14 mouse cellular contexts compared by ENCODE assay signal in the genomic region with DNA sequence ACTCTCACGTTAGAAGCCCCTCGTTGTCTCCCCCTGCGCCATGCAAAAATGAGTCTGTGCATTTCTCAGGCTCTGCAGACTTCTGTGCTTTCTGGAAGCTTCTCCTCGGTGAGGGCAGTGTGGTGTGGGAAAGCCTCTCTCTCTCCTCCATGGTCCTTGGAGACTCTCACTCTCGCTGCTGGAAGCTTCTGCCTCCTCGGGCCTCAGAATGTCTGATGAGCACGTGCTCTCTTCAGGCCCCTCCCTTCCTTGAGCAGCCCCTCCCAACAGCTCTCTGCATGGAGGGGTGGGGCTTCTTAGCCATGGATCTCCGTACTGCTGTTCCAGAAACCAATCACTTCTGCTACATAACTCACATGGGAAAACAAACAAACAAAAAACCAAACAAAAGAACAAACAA.
DNase-seq lines count a peak whose midpoint lies in the region; ATAC-seq and TF ChIP-seq lines count a peak whose summit lies in the region.
"Had no signal": no experiment of that assay in that cellular context is flagged by ENCODE, and none has a peak within 500 bp of the region (broad histone marks: within the 10 kb centered on the region; RNA-seq: fewer than 3 reads in every experiment).

No protein-coding gene starts in this region.

- TF ChIP-seq CTCF in midbrain, postnatal 0 days (IDR thresholded peaks at IDR 0.05) = no peak

- WGBS in hindbrain, embryonic 16.5 days = 36% methylated on average over 8 of the region's 8 CpGs
- 50% methylated on average over 8 of the region's 8 CpGs for WGBS in hindbrain, embryonic 13.5 days
- WGBS in midbrain, embryonic 15.5 days = 40% methylated on average over 8 of the region's 8 CpGs
- WGBS in midbrain, embryonic 16.5 days = 40% methylated on average over 8 of the region's 8 CpGs
- WGBS in embryonic facial prominence, embryonic 10.5 days = 54% methylated on average over 8 of the region's 8 CpGs
- 41% methylated on average over 8 of the region's 8 CpGs for WGBS in midbrain, postnatal 0 days

- no peak overlapping the region for H3K9ac ChIP-seq in hindbrain, embryonic 16.5 days (ENCODE audit: low read depth, low read length)
- H3K9ac ChIP-seq in hindbrain, embryonic 13.5 days = no peak overlapping the region
- no peak overlapping the region for H3K9ac ChIP-seq in midbrain, embryonic 15.5 days
- no peak overlapping the region for H3K9ac ChIP-seq in midbrain, embryonic 16.5 days (ENCODE audit: low read depth, low read length)
- no peak overlapping the region for H3K9ac ChIP-seq in midbrain, postnatal 0 days (replicated peaks; ENCODE audit: low read length, poor library complexity, severe bottlenecking)
- H3K9ac ChIP-seq: forebrain, embryonic 13.5 days; liver, embryonic 15.5 days had no signal

- H3K4me1 ChIP-seq in hindbrain, embryonic 16.5 days (ENCODE audit: control insufficient read depth, insufficient read depth, low read depth, low read length) = peaks cover 26% of the 10 kb centered on the region
- peaks cover 53% of the 10 kb centered on the region for H3K4me1 ChIP-seq in hindbrain, embryonic 13.5 days (replicated peaks)
- H3K4me1 ChIP-seq in midbrain, embryonic 15.5 days = peaks cover 42% of the 10 kb centered on the region
- peaks cover 22% of the 10 kb centered on the region for H3K4me1 ChIP-seq in midbrain, embryonic 16.5 days (ENCODE audit: control insufficient read depth, insufficient read depth, low read length)
- H3K4me1 ChIP-seq in embryonic facial prominence, embryonic 10.5 days = peaks cover 48% of the 10 kb centered on the region
- H3K4me1 ChIP-seq in midbrain, postnatal 0 days (ENCODE audit: insufficient read depth, low read length) = peaks cover 16% of the 10 kb centered on the region; the same call in 1 of the 2 replicates

- ATAC-seq in hindbrain, embryonic 16.5 days = peak; percentile 22; the same call in 1 of the 2 replicates
- ATAC-seq in hindbrain, embryonic 13.5 days (ENCODE audit: low FRiP score) = no peak
- ATAC-seq in midbrain, embryonic 15.5 days (replicated peaks) = 0 out of 2 replicates have a peak, but pooled peaks have one; percentile 5
- no peak for ATAC-seq in midbrain, embryonic 16.5 days
- ATAC-seq in midbrain, postnatal 0 days (ENCODE audit: low FRiP score) = 0 out of 2 replicates have a peak, but pooled peaks have one; percentile 31
- ATAC-seq: activated CD4-positive, CD25-positive, alpha-beta regulatory T cell, adult 4 months; forebrain, embryonic 13.5 days; intestine, postnatal 0 days had no signal

- no peaks in the 10 kb centered on the region for H3K9me3 ChIP-seq in hindbrain, embryonic 16.5 days (ENCODE audit: control insufficient read depth, low read length)
- H3K9me3 ChIP-seq in hindbrain, embryonic 13.5 days = no peaks in the 10 kb centered on the region
- H3K9me3 ChIP-seq in midbrain, embryonic 15.5 days = no peaks in the 10 kb centered on the region
- H3K9me3 ChIP-seq in midbrain, embryonic 16.5 days (replicated peaks; ENCODE audit: control insufficient read depth, low read length, poor library complexity, severe bottlenecking) = no peaks in the 10 kb centered on the region
- H3K9me3 ChIP-seq in embryonic facial prominence, embryonic 10.5 days = no peaks in the 10 kb centered on the region
- H3K9me3 ChIP-seq in midbrain, postnatal 0 days (ENCODE audit: low read length) = no peaks in the 10 kb centered on the region
- H3K9me3 ChIP-seq: forebrain, embryonic 13.5 days; liver, embryonic 15.5 days had no signal

- no peaks in the 10 kb centered on the region for H3K36me3 ChIP-seq in hindbrain, embryonic 16.5 days (ENCODE audit: control insufficient read depth, insufficient read depth, low read length)
- no peaks in the 10 kb centered on the region for H3K36me3 ChIP-seq in hindbrain, embryonic 13.5 days
- no peaks in the 10 kb centered on the region for H3K36me3 ChIP-seq in midbrain, embryonic 15.5 days (replicated peaks)
- no peaks in the 10 kb centered on the region for H3K36me3 ChIP-seq in midbrain, embryonic 16.5 days (ENCODE audit: control insufficient read depth, insufficient read depth, low read length)
- H3K36me3 ChIP-seq in embryonic facial prominence, embryonic 10.5 days (replicated peaks) = no peaks in the 10 kb centered on the region
- H3K36me3 ChIP-seq in midbrain, postnatal 0 days (ENCODE audit: insufficient read depth, low read length) = no peaks in the 10 kb centered on the region
- H3K36me3 ChIP-seq: liver, embryonic 15.5 days had no signal

- DNase-seq in embryonic facial prominence, embryonic 10.5 days (ENCODE audit: low spot score) = no peak
- peak; percentile 46 for DNase-seq in midbrain, postnatal 0 days (ENCODE audit: low spot score)
- no peak for DNase-seq in cerebellum, adult 11-12 months
- DNase-seq: cerebellum, adult 8-10 months; gastrocnemius, postnatal 36 days had no signal

- H3K27ac ChIP-seq in hindbrain, embryonic 16.5 days (ENCODE audit: low read depth, low read length) = no peak overlapping the region
- no peak overlapping the region for H3K27ac ChIP-seq in hindbrain, embryonic 13.5 days
- no peak overlapping the region for H3K27ac ChIP-seq in midbrain, embryonic 15.5 days
- H3K27ac ChIP-seq in midbrain, embryonic 16.5 days (ENCODE audit: low read length) = no peak overlapping the region
- 0 out of 2 replicates have a peak overlapping the region, but pooled peaks have one; percentile 30 for H3K27ac ChIP-seq in embryonic facial prominence, embryonic 10.5 days (replicated peaks)
- peak overlapping the region; percentile 18; the same call in 1 of the 2 replicates for H3K27ac ChIP-seq in midbrain, postnatal 0 days (ENCODE audit: low read depth, low read length)
- H3K27ac ChIP-seq: forebrain, embryonic 13.5 days; liver, embryonic 15.5 days; macrophage had no signal

- no peak overlapping the region for H3K4me2 ChIP-seq in hindbrain, embryonic 16.5 days (ENCODE audit: low read length)
- no peak overlapping the region for H3K4me2 ChIP-seq in hindbrain, embryonic 13.5 days
- H3K4me2 ChIP-seq in midbrain, embryonic 15.5 days = no peak overlapping the region
- H3K4me2 ChIP-seq in midbrain, embryonic 16.5 days (ENCODE audit: low read length) = no peak overlapping the region
- H3K4me2 ChIP-seq in midbrain, postnatal 0 days (ENCODE audit: low read depth, low read length, poor library complexity, severe bottlenecking) = no peak overlapping the region
- H3K4me2 ChIP-seq: forebrain, embryonic 13.5 days; liver, embryonic 15.5 days had no signal

- H3K4me3 ChIP-seq in hindbrain, embryonic 16.5 days (ENCODE audit: low read length) = no peak overlapping the region
- no peak overlapping the region for H3K4me3 ChIP-seq in hindbrain, embryonic 13.5 days
- no peak overlapping the region for H3K4me3 ChIP-seq in midbrain, embryonic 15.5 days
- no peak overlapping the region for H3K4me3 ChIP-seq in midbrain, embryonic 16.5 days (ENCODE audit: low read depth, low read length)
- no peak overlapping the region for H3K4me3 ChIP-seq in embryonic facial prominence, embryonic 10.5 days
- no peak overlapping the region for H3K4me3 ChIP-seq in midbrain, postnatal 0 days (ENCODE audit: low read depth, low read length)
- H3K4me3 ChIP-seq: forebrain, embryonic 13.5 days; liver, embryonic 15.5 days had no signal

- no peaks in the 10 kb centered on the region for H3K27me3 ChIP-seq in hindbrain, embryonic 16.5 days (replicated peaks; ENCODE audit: control insufficient read depth, insufficient read depth, low read length)
- H3K27me3 ChIP-seq in hindbrain, embryonic 13.5 days = no peaks in the 10 kb centered on the region
- H3K27me3 ChIP-seq in midbrain, embryonic 15.5 days (replicated peaks) = no peaks in the 10 kb centered on the region
- no peaks in the 10 kb centered on the region for H3K27me3 ChIP-seq in midbrain, embryonic 16.5 days (ENCODE audit: control insufficient read depth, insufficient read depth, low read depth, low read length)
- H3K27me3 ChIP-seq in embryonic facial prominence, embryonic 10.5 days (replicated peaks; ENCODE audit: low read depth, poor library complexity, severe bottlenecking) = 0 out of 2 replicates have a peak, but pooled peaks cover 5% of the 10 kb centered on the region
- no peaks in the 10 kb centered on the region for H3K27me3 ChIP-seq in midbrain, postnatal 0 days (ENCODE audit: insufficient read depth, low read length)
- H3K27me3 ChIP-seq: forebrain, embryonic 13.5 days; liver, embryonic 15.5 days had no signal

Comparison
In these comparisons a context has a peak if more than half of its experiments do, and no peak if none do; other contexts are left out.
1. ATAC-seq: peak in hindbrain, embryonic 16.5 days (single experiment), midbrain, embryonic 15.5 days (single experiment) and midbrain, postnatal 0 days (single experiment); none in hindbrain, embryonic 13.5 days (single experiment) and midbrain, embryonic 16.5 days (single experiment).
2. H3K27ac ChIP-seq: peak in embryonic facial prominence, embryonic 10.5 days (single experiment) and midbrain, postnatal 0 days (single experiment); none in hindbrain, embryonic 16.5 days (single experiment), hindbrain, embryonic 13.5 days (single experiment), midbrain, embryonic 15.5 days (single experiment) and midbrain, embryonic 16.5 days (single experiment).